Mouse (Mus musculus) lung, postnatal 10 days (tissue): ENCODE data around the gene Trpv4.

Experiments used
- DNase-seq: peaks from one replicate; pipeline ENCODE4 v3.0.0; 2021

Trpv4 gene

DNA sequence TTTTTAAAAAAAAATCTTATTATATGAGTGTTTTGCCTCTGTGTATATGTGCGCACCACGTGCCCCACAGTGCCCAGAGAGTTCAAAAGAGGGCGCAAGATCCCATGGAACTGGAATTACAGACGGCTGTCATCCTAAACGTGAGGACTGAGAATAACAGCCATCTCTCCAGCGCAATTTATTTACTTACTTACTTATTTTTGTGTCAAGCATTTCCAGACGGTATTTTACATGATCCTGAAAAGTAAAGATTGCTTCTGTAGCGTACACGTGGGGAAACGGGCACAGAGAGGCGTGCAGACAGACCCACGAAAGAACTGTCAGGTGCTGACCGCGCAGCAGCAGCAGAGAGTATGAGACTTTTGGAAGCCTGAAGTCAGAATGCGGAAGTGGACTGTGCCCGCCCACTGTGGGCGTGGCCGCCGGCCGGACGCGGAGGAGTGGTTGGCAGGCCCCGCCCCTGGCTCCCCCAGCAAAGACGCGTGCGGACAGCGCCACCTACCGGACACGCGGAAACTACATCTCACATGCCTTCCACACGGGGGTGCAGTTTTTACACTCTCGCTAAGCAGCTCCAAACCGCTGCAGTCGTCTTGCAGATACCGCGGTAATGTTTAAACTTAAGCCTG is 9.1 kb upstream of the Trpv4 start:
- peak; percentile 98 for DNase-seq

DNA sequence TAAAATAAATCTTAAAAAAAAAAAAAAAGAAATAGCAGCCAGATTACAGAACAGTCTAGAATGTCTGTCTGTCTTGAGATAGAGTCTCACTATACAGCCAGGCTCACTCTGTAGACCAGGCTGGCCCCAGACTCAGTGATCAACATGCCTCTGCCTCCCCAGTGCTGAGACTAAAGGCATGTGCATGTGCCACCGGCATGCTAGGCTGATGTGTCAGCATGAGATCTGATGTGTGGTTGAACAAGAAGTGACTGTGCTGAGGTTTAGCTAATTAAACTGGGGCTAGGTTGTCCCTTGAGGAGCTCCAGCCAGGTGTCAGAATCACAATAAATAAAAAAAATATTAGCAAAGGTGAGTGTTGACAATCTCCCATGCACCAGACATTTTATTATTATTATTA is 8.4 kb upstream of the Trpv4 start:
- no peak for DNase-seq

DNA sequence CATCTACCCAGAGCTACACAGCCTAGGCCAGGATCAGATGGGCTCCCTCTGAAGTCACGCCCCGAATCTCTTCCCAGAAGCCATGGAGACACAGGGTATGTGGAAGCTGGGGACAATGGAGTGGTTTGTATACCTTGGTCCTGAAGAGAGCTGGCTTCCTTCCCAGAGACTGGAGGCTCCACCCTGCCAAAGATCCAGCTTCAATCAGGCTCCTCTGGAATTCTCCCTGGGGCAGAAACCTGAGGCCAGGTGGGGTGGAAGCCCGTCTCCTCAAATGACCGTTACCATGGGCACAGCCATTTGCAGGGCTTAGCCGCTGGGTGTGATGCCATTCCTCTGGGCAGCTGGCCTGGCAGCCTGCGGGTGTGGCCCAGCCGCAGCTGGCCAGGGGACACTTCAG is 6.5 kb upstream of the Trpv4 start:
- peak; percentile 71 for DNase-seq

GRCm38 (mm10) chr5:114664139-114664538 is 5.9 kb upstream of the Trpv4 start:
- DNase-seq = no peak

- DNase-seq = no peak
Observed at GRCm38 (mm10) chr5:114661029-114661428, 2.8 kb upstream of the Trpv4 start.

- DNase-seq = no peak
Observed at GRCm38 (mm10) chr5:114657426-114657825, 795 bp downstream of the Trpv4 start.

GRCm38 (mm10) chr5:114656305-114656704 is 1.9 kb downstream of the Trpv4 start:
- no peak for DNase-seq

DNA sequence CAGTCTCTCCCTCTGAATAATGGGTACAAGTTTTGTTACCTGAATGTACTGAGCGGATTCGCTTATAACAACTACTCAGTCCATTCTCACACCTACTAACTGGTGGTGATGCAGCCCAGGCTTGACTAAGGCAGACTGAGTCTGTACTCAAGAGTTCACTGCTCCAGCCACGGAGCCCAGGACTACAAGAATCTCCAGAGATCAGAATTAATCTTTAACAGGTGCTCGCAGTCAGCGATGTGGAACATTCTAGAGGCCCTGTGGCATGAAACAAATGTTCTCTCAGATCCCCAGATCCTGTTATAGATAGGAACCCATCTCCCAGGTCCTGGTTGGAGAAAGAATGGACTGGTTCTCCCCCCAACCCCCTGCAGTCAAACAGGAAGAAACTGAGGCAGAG is 2.5 kb downstream of the Trpv4 start:
- no peak for DNase-seq

DNA sequence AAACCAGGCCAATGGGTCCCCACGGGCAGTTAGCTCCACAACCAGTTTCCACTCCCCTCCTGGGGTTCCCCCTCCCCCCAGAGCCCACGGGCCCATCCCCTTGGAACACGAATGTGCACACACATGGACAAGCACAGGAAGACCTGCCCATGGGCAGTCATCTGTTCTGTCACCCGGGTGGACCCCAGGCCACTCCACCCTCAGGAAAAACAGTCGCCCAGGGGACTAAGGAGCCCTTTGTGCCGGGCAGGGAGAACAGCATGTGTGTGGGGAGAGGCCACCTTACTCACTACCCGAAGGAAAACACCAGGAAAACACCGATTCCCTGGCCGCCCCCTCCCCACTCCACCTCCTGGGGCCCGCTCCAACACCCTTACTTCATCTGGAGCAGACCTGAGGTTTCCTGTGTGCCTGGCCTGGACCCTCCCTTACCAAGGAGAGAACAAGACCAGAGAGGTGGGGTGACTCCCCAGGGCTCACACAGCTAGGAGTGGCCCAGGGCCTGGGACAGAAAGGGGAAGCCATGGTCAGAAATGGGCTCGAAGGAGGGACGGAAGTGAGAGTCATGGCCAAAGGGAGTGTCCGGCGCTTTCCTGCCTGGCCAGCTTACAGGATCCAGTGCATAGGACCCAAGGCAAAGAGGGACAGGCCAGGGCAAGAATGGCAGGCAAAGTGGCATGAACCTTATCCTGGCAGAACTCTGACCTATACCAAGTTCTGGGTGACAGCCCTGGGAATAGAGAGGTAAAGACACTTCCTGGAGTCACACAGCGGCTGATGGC is 4.4 kb downstream of the Trpv4 start:
- peak; percentile 36 for DNase-seq

GRCm38 (mm10) chr5:114651449-114651848 is 6.8 kb downstream of the Trpv4 start:
- DNase-seq = no peak

- DNase-seq = no peak
Observed at GRCm38 (mm10) chr5:114651002-114651401, 7.2 kb downstream of the Trpv4 start.

DNA sequence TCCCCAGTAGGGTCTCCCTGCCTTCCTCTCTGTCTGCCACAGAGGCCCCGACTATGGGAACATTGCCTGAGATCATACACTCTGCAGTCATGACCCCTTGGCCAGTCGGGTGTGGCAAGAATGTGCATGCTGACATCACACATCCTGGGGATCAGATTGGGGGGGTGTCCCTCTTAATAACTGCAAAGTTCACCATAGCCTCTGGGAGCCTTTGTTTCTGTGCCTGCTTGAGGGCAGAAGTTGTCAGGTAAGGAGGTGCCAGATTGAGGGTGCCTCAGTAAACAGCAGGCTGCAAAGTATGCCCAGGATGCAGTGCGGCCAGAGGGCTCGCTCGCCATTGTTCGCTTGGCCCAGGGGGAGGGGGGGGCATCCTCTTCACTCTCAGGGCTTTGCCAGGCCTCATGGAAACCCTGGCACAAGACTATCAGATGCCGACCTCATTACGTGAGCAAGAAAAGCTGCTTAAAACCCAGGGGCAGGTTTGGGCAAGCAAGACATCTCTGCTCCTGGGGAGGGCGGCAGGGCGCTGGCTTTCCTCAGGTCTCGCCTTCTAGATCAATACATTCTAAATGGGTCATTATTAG is 9.4 kb downstream of the Trpv4 start:
- DNase-seq = peak; percentile 66

- DNase-seq = peak; percentile 63
Observed at GRCm38 (mm10) chr5:114647211-114647974, 10.8 kb downstream of the Trpv4 start.

- DNase-seq = no peak
Observed at GRCm38 (mm10) chr5:114645916-114646315, 12.3 kb downstream of the Trpv4 start.

GRCm38 (mm10) chr5:114644918-114645317 is 13.3 kb downstream of the Trpv4 start:
- no peak for DNase-seq

GRCm38 (mm10) chr5:114640809-114641208 is 17.4 kb downstream of the Trpv4 start:
- DNase-seq = no peak

- DNase-seq = no peak
Observed at GRCm38 (mm10) chr5:114639645-114639957, 18.6 kb downstream of the Trpv4 start.

- DNase-seq = peak; percentile 92
Observed at GRCm38 (mm10) chr5:114638769-114639644, 19.2 kb downstream of the Trpv4 start.

GRCm38 (mm10) chr5:114636091-114636490 is 22.1 kb downstream of the Trpv4 start:
- DNase-seq = no peak

- DNase-seq = no peak
Observed at GRCm38 (mm10) chr5:114631336-114631735, 26.9 kb downstream of the Trpv4 start.

- peak; percentile 81 for DNase-seq
Observed at GRCm38 (mm10) chr5:114625590-114625989, 32.6 kb downstream of the Trpv4 start.

GRCm38 (mm10) chr5:114620305-114620704 is 37.9 kb downstream of the Trpv4 start:
- no peak for DNase-seq

DNA sequence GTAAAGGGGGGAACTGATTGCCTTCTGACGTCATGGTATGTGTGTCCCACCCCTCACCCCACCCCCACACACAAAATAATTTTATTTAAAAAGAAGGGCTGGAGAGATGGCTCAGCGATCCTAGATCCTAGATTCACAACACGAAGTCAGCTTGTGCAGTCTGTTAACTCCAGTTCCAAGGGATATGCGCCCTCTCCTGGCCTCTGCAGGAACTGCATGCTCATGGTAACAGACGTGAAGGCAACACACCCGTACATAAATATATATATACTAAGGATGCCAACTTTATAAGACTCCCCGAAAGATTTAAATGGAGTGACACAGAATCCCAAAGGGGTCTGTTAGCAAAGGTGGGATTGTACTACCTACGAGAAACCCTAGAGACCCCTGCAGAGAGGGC is 39.4 kb downstream of the Trpv4 start:
- DNase-seq = peak; percentile 86
